Mouse (Mus musculus): Measurements from ENCODE around the gene Psma4. TPM values are rescaled to one million over a fixed set of nuclear protein-coding genes. Genes with fewer than 3 reads are reported as not detected.

Psma4 gene
- total and polyA plus RNA-seq, 3 experiments = 264 to 662 (median 407) TPM

- dilution Hi-C loops (cut with MboI; ENCODE audit: extremely low pct_ligation_motif_present, extremely low pct_unique_long_range_greater_than_20kb, low sequenced_read_pairs) = no loop called here
- H3K9me3 ChIP-seq (replicated peaks; ENCODE audit: low read length) = peaks cover 7% of the 10 kb centered on the region
- in situ Hi-C loops (cut with MboI; ENCODE audit: low pct_ligation_motif_present, low pct_unique_long_range_greater_than_20kb, low sequenced_read_pairs) = no loop called here
These were observed 10.5 kb downstream of the Psma4 start for GRCm38 (mm10) chr9:54961059-54961458.

GRCm38 (mm10) chr9:54963669-54964068, 13.1 kb downstream of the Psma4 start:
- TF ChIP-seq BHLHE40 (IDR thresholded peaks at IDR 0.05; ENCODE audit: low read depth, low read length) = no peak
- Histone ChIP-seq H3K27me3 (replicated peaks) (no peaks in the 10 kb centered on the region), H3K4me3 (replicated peaks in 1 of 3; ENCODE audit: low read depth in 2 of 3, low read length in 2 of 3, poor library complexity in 1 of 3) (no peak overlapping the region), H3K4me1 (ENCODE audit: control insufficient read depth in 1 of 2, insufficient read depth in 2 of 2) (peaks cover 0 to 4% of the 10 kb centered on the region in 2 experiments; a peak in 1 of 4 replicates), H3K4me2 (ENCODE audit: insufficient read depth, low read depth, poor library complexity, severe bottlenecking) (no peak overlapping the region), H3K9ac (ENCODE audit: insufficient read depth, low read depth) (no peak overlapping the region), H3K36me3 (replicated peaks in 1 of 2; ENCODE audit: control insufficient read depth in 1 of 2, insufficient read depth in 1 of 2, low read length in 1 of 2) (peaks cover 10 to 28% of the 10 kb centered on the region in 2 experiments), H3K9me3 (replicated peaks; ENCODE audit: low read length) (peaks cover 7% of the 10 kb centered on the region), H3K79me2 (replicated peaks; ENCODE audit: control insufficient read depth, extremely low read depth, insufficient read depth, poor library complexity, severe bottlenecking) (no peaks in the 10 kb centered on the region), H3K27ac (ENCODE audit: insufficient read depth, low read depth) (no peak overlapping the region)
- no peak for DNase-seq (ENCODE audit: extremely low read depth)
- dilution Hi-C loops (cut with MboI; ENCODE audit: extremely low pct_ligation_motif_present, extremely low pct_unique_long_range_greater_than_20kb, low sequenced_read_pairs) (no loop called here), in situ Hi-C loops (cut with MboI; ENCODE audit: low pct_ligation_motif_present, low pct_unique_long_range_greater_than_20kb, low sequenced_read_pairs) (no loop called here)

More at GRCm38 (mm10) chr9:54961059-54961458, 10.5 kb downstream of the Psma4 start:
- TF ChIP-seq BHLHE40 (IDR thresholded peaks at IDR 0.05; ENCODE audit: low read depth, low read length) (0 out of 2 replicates have a peak, but pooled peaks have one; percentile 27), ELF1 (IDR thresholded peaks at IDR 0.05; ENCODE audit: low read depth, low read length) (no peak), MEF2A (IDR thresholded peaks at IDR 0.05; ENCODE audit: borderline replicate concordance, low read depth, low read length) (peak; percentile 21; the same call in 1 of the 2 replicates), ZC3H11A (IDR thresholded peaks at IDR 0.05; ENCODE audit: low read depth, low read length) (no peak)
- no peak overlapping the region for H3K4me3 ChIP-seq (replicated peaks in 1 of 3; ENCODE audit: low read depth in 2 of 3, low read length in 2 of 3, poor library complexity in 1 of 3)
- H3K4me2 ChIP-seq (ENCODE audit: insufficient read depth, low read depth, poor library complexity, severe bottlenecking) = no peak overlapping the region
- DNase-seq (ENCODE audit: extremely low read depth) = no peak
- H3K9ac ChIP-seq (ENCODE audit: insufficient read depth, low read depth) = no peak overlapping the region
- peaks cover 34 to 52% of the 10 kb centered on the region in 2 experiments for H3K36me3 ChIP-seq (replicated peaks in 1 of 2; ENCODE audit: control insufficient read depth in 1 of 2, insufficient read depth in 1 of 2, low read length in 1 of 2)
- peaks cover 0 to 4% of the 10 kb centered on the region in 2 experiments; a peak in 1 of 4 replicates for H3K4me1 ChIP-seq (ENCODE audit: control insufficient read depth in 1 of 2, insufficient read depth in 2 of 2)
- no peaks in the 10 kb centered on the region for H3K79me2 ChIP-seq (replicated peaks; ENCODE audit: control insufficient read depth, extremely low read depth, insufficient read depth, poor library complexity, severe bottlenecking)
- H3K27ac ChIP-seq (ENCODE audit: insufficient read depth, low read depth) = no peak overlapping the region
- H3K27me3 ChIP-seq (replicated peaks) = no peaks in the 10 kb centered on the region

- dilution Hi-C loops (cut with MboI; ENCODE audit: extremely low pct_ligation_motif_present, extremely low pct_unique_long_range_greater_than_20kb, low sequenced_read_pairs) (no loop called here), in situ Hi-C loops (cut with MboI; ENCODE audit: low pct_ligation_motif_present, low pct_unique_long_range_greater_than_20kb, low sequenced_read_pairs) (no loop called here)
- DNase-seq (ENCODE audit: extremely low read depth) = no peak
- H3K27me3 ChIP-seq (replicated peaks) = no peaks in the 10 kb centered on the region
- no peak overlapping the region for H3K4me2 ChIP-seq (ENCODE audit: insufficient read depth, low read depth, poor library complexity, severe bottlenecking)
- H3K4me3 ChIP-seq (replicated peaks in 1 of 3; ENCODE audit: low read depth in 2 of 3, low read length in 2 of 3, poor library complexity in 1 of 3) = no peak overlapping the region
- H3K27ac ChIP-seq (ENCODE audit: insufficient read depth, low read depth) = no peak overlapping the region
- H3K79me2 ChIP-seq (replicated peaks; ENCODE audit: control insufficient read depth, extremely low read depth, insufficient read depth, poor library complexity, severe bottlenecking) = no peaks in the 10 kb centered on the region
- no peaks in the 10 kb centered on the region for H3K9me3 ChIP-seq (replicated peaks; ENCODE audit: low read length)
- H3K9ac ChIP-seq (ENCODE audit: insufficient read depth, low read depth) = no peak overlapping the region
- H3K4me1 ChIP-seq (ENCODE audit: control insufficient read depth in 1 of 2, insufficient read depth in 2 of 2) = no peaks in the 10 kb centered on the region
- TF ChIP-seq PAX5 (IDR thresholded peaks at IDR 0.05; ENCODE audit: low read length) = no peak
- no peak for TF ChIP-seq USF1 (IDR thresholded peaks at IDR 0.05; ENCODE audit: low read depth, low read length)
- TF ChIP-seq HCFC1 (IDR thresholded peaks at IDR 0.05; ENCODE audit: low read depth, low read length) = no peak
- TF ChIP-seq KAT2A (IDR thresholded peaks at IDR 0.05; ENCODE audit: insufficient replicate concordance, low read length) = no peak
- no peak for TF ChIP-seq MAFK (IDR thresholded peaks at IDR 0.05; ENCODE audit: insufficient replicate concordance, low read length)
- no peak for TF ChIP-seq ZC3H11A (IDR thresholded peaks at IDR 0.05; ENCODE audit: low read depth, low read length)
- TF ChIP-seq CHD2 (IDR thresholded peaks at IDR 0.05; ENCODE audit: low read length) = no peak
- no peak for TF ChIP-seq RAD21 (IDR thresholded peaks at IDR 0.05; ENCODE audit: low read depth, low read length)
- TF ChIP-seq NELFE (IDR thresholded peaks at IDR 0.05; ENCODE audit: low read depth, low read length) = no peak
- TF ChIP-seq USF2 (conservative IDR thresholded peaks at IDR 0.05; ENCODE audit: low read depth, low read length) = no peak
- no peak for TF ChIP-seq TBP (conservative IDR thresholded peaks at IDR 0.05; ENCODE audit: low read depth, low read length)
- no peak for TF ChIP-seq POLR2AphosphoS2 (IDR thresholded peaks at IDR 0.05; ENCODE audit: low read depth, low read length)
- no peak for TF ChIP-seq CHD1 (IDR thresholded peaks at IDR 0.05; ENCODE audit: low read depth, low read length)
- no peak for TF ChIP-seq RCOR1 (conservative IDR thresholded peaks at IDR 0.05; ENCODE audit: low read depth, low read length)
- TF ChIP-seq UBTF (IDR thresholded peaks at IDR 0.05; ENCODE audit: low read depth, low read length) = no peak
- no peaks in the 10 kb centered on the region for H3K36me3 ChIP-seq (replicated peaks in 1 of 2; ENCODE audit: control insufficient read depth in 1 of 2, insufficient read depth in 1 of 2, low read length in 1 of 2)
These were observed 19.5 kb downstream of the Psma4 start for GRCm38 (mm10) chr9:54969972-54970637.

All from CH12.LX (cell line).